Mouse (Mus musculus) MEL (cell line): Measurements from ENCODE around the gene Arfgap2. TPM values are rescaled to one million over a fixed set of nuclear protein-coding genes. Genes with fewer than 3 reads are reported as not detected.

Experiments used
- DNase-seq: peaks from one replicate; pipeline ENCODE4 v3.0.0; 2011; ENCODE audit warnings: low read depth, low spot score
- H3K27ac ChIP-seq: 2 replicates; pipeline ENCODE4 v1.5.1; 2012; ENCODE audit warnings: low read depth, mild to moderate bottlenecking, control low read depth, low read length, moderate library complexity; ENCODE audit not compliant: control insufficient read depth
- H3K27me3 ChIP-seq, 2 experiments: fragments of 150-350 bp in 1 of 2; sonication (generic) in 1 of 2; 2 replicates each; pipeline ENCODE4 v1.6.1; 2012; ENCODE audit warnings: low read length in 2 of 2, mild to moderate bottlenecking in 2 of 2, improper control_type of control experiment in 1 of 2, moderate library complexity in 1 of 2; ENCODE audit not compliant: insufficient read depth in 2 of 2, control insufficient read depth in 1 of 2
- H3K36me3 ChIP-seq, 2 experiments: 2 replicates each; pipeline ENCODE4 v1.6.1; 2012 to 2014; ENCODE audit warnings: low read length in 2 of 2, improper control_type of control experiment in 1 of 2, inconsistent platforms in 1 of 2, mild to moderate bottlenecking in 1 of 2; ENCODE audit not compliant: insufficient read depth in 2 of 2, control insufficient read depth in 1 of 2
- H3K4me1 ChIP-seq, 2 experiments: fragments of 150-350 bp in 1 of 2; sonication (generic) in 1 of 2; 2 replicates each; pipeline ENCODE4 v1.6.1; 2012; ENCODE audit warnings: low read length in 2 of 2, improper control_type of control experiment in 1 of 2, mild to moderate bottlenecking in 1 of 2; ENCODE audit not compliant: insufficient read depth in 2 of 2, control insufficient read depth in 1 of 2
- H3K4me3 ChIP-seq, 2 experiments: fragments of 150-350 bp in 1 of 2; sonication (generic) in 1 of 2; 2 replicates each; pipeline ENCODE4 v1.5.1; 2012; ENCODE audit warnings: low read depth in 2 of 2, low read length in 2 of 2, mild to moderate bottlenecking in 2 of 2, moderate library complexity in 2 of 2, control low read depth in 1 of 2, improper control_type of control experiment in 1 of 2; ENCODE audit not compliant: control insufficient read depth in 1 of 2, insufficient read depth in 1 of 2
- H3K79me2 ChIP-seq: 2 replicates; pipeline ENCODE4 v1.6.1; 2012; ENCODE audit warnings: mild to moderate bottlenecking, low read length, moderate library complexity; ENCODE audit not compliant: control insufficient read depth, poor library complexity, insufficient read depth
- H3K9ac ChIP-seq: 2 replicates; pipeline ENCODE4 v1.6.1; 2012; ENCODE audit warnings: low read depth, mild to moderate bottlenecking, control low read depth, low read length, moderate library complexity; ENCODE audit not compliant: control insufficient read depth, poor library complexity, severe bottlenecking
- H3K9me3 ChIP-seq: fragments of 150-350 bp; sonication (generic); replicated peaks from 2 replicates; pipeline ENCODE4 v1.6.1; 2012; ENCODE audit warnings: mild to moderate bottlenecking, low read length, improper control_type of control experiment, moderate library complexity; ENCODE audit not compliant: insufficient read depth
- BHLHE40 ChIP-seq: IDR thresholded peaks from 2 replicates; pipeline ENCODE4 v1.6.1; 2012; ENCODE audit warnings: low read depth, mild to moderate bottlenecking, inconsistent platforms, low read length, improper control_type of control experiment, borderline replicate concordance
- CHD2 ChIP-seq: IDR thresholded peaks from 2 replicates; pipeline ENCODE4 v1.6.1; 2011; ENCODE audit warnings: low read length, improper control_type of control experiment
- E2F4 ChIP-seq: IDR thresholded peaks from 2 replicates; pipeline ENCODE4 v1.6.1; 2011; ENCODE audit warnings: low read depth, low read length, improper control_type of control experiment, borderline replicate concordance
- ELF1 ChIP-seq: IDR thresholded peaks from 2 replicates; pipeline ENCODE4 v1.6.1; 2014; ENCODE audit warnings: low read depth, mild to moderate bottlenecking, inconsistent platforms, low read length, improper control_type of control experiment, moderate library complexity
- EP300 ChIP-seq, 2 experiments: IDR thresholded peaks; 2 replicates each; pipeline ENCODE4 v1.6.1; 2011; ENCODE audit warnings: improper control_type of control experiment in 2 of 2, low read length in 2 of 2, low read depth in 1 of 2, mild to moderate bottlenecking in 1 of 2
- GABPA ChIP-seq: IDR thresholded peaks from 2 replicates; pipeline ENCODE4 v1.6.1; 2012; ENCODE audit warnings: low read depth, mild to moderate bottlenecking, inconsistent platforms, low read length, improper control_type of control experiment, moderate library complexity
- GATA1 ChIP-seq: IDR thresholded peaks from 2 replicates; pipeline ENCODE4 v1.6.1; 2011; ENCODE audit warnings: low read depth, low read length, improper control_type of control experiment
- HCFC1 ChIP-seq: IDR thresholded peaks from 2 replicates; pipeline ENCODE4 v1.6.1; 2012; ENCODE audit warnings: low read depth, mild to moderate bottlenecking, inconsistent platforms, low read length, improper control_type of control experiment, moderate library complexity
- MXI1 ChIP-seq: IDR thresholded peaks from 2 replicates; pipeline ENCODE4 v1.6.1; 2011; ENCODE audit warnings: mild to moderate bottlenecking, low read depth, low read length, improper control_type of control experiment
- MYB ChIP-seq: IDR thresholded peaks from 2 replicates; pipeline ENCODE4 v1.6.1; 2011; ENCODE audit warnings: mild to moderate bottlenecking, low read depth, low read length, improper control_type of control experiment
- NELFE ChIP-seq: IDR thresholded peaks from 2 replicates; pipeline ENCODE4 v1.6.1; 2011; ENCODE audit warnings: low read depth, low read length, improper control_type of control experiment
- POLR2AphosphoS2 ChIP-seq: IDR thresholded peaks from 2 replicates; pipeline ENCODE4 v1.6.1; 2011; ENCODE audit warnings: low read length, improper control_type of control experiment
- POLR2AphosphoS5 ChIP-seq: IDR thresholded peaks from 2 replicates; pipeline ENCODE4 v1.6.1; 2012; ENCODE audit warnings: low read depth, borderline replicate concordance, mild to moderate bottlenecking, inconsistent platforms, low read length, moderate library complexity, mixed read lengths
- RCOR1 ChIP-seq: IDR thresholded peaks from 2 replicates; pipeline ENCODE4 v1.6.1; 2012; ENCODE audit warnings: low read depth, mild to moderate bottlenecking, inconsistent platforms, low read length, improper control_type of control experiment
- SIN3A ChIP-seq: IDR thresholded peaks from 2 replicates; pipeline ENCODE4 v1.6.1; 2012; ENCODE audit warnings: low read length, improper control_type of control experiment, inconsistent platforms
- SMC3 ChIP-seq: IDR thresholded peaks from 2 replicates; pipeline ENCODE4 v1.6.1; 2011; ENCODE audit warnings: low read depth, low read length, improper control_type of control experiment
- USF1 ChIP-seq: IDR thresholded peaks from 2 replicates; pipeline ENCODE4 v1.6.1; 2014; ENCODE audit warnings: low read depth, mild to moderate bottlenecking, inconsistent platforms, low read length, improper control_type of control experiment, moderate library complexity
- USF2 ChIP-seq, 2 experiments: IDR thresholded peaks; 2 replicates each; pipeline ENCODE4 v1.6.1; 2011 to 2012; ENCODE audit warnings: improper control_type of control experiment in 2 of 2, low read length in 2 of 2, borderline replicate concordance in 1 of 2, inconsistent platforms in 1 of 2, low read depth in 1 of 2, mild to moderate bottlenecking in 1 of 2; ENCODE audit not compliant: insufficient read depth in 1 of 2
- ZC3H11A ChIP-seq: IDR thresholded peaks from 2 replicates; pipeline ENCODE4 v1.6.1; 2012; ENCODE audit warnings: low read depth, mild to moderate bottlenecking, inconsistent platforms, low read length, improper control_type of control experiment
- polyA plus RNA-seq, 2 experiments: library from polyadenylated mRNA; stranded (reverse) in 1 of 2; unstranded in 1 of 2; fragments of >175 nt in 1 of 2; fragments of >200 nt in 1 of 2; gene quantifications; 2 replicates each; pipeline versions ENCODE4 v1.2.1 to v1.2.4; 2012; ENCODE audit warnings: low replicate concordance in 2 of 2, low read depth in 1 of 2; ENCODE audit not compliant: insufficient read length in 2 of 2, insufficient read depth in 1 of 2, missing spikeins in 1 of 2
- total RNA-seq: library from RNA; depleted of rRNA; stranded (reverse); fragments of 300-350 nt; gene quantifications from 2 replicates; pipeline ENCODE4 v1.2.3, GENCODE M21; 2012

Gene Arfgap2
- total and polyA plus RNA-seq, 3 experiments, result 73.1 to 80.2 TPM; not detected in 1

- H3K4me1 ChIP-seq, result peaks cover 0 to 4% of the 10 kb centered on the region in 2 experiments; a peak in 1 of 4 replicates
- no peaks in the 10 kb centered on the region for H3K27me3 ChIP-seq
- no peak overlapping the region for H3K4me3 ChIP-seq
- no peak for DNase-seq
- no peak overlapping the region for H3K9ac ChIP-seq
- 0 out of 4 replicates have a peak, but pooled peaks cover 0 to 2% of the 10 kb centered on the region in 2 experiments for H3K36me3 ChIP-seq
- no peaks in the 10 kb centered on the region for H3K79me2 ChIP-seq
- H3K9me3 ChIP-seq, result no peaks in the 10 kb centered on the region
- no peak overlapping the region for H3K27ac ChIP-seq
- TF ChIP-seq USF2 (IDR thresholded peaks at IDR 0.05; ENCODE audit: borderline replicate concordance in 1 of 2, insufficient read depth in 1 of 2, low read depth in 1 of 2, low read length in 2 of 2) (no peak), BHLHE40 (no peak), USF1 (no peak), SMC3 (no peak), EP300 (IDR thresholded peaks at IDR 0.05; ENCODE audit: low read depth in 1 of 2, low read length in 2 of 2) (no peak), MXI1 (no peak), SIN3A (no peak), HCFC1 (no peak), ZC3H11A (no peak), GATA1 (no peak), NELFE (no peak), MYB (no peak), GABPA (no peak), CHD2 (no peak), POLR2AphosphoS5 (no peak), POLR2AphosphoS2 (no peak), E2F4 (no peak), ELF1 (no peak), RCOR1 (no peak)
- TF ChIP-seq, all 39 proteins: peak for 0
These were observed 5.3 kb upstream of the Arfgap2 start for GRCm38 (mm10) chr2:91259493-91259892.
